Mouse (Mus musculus): ENCODE measurements around the gene Ptgfrn. TPM values are rescaled to one million over a fixed set of nuclear protein-coding genes. Genes with fewer than 3 reads are reported as not detected.

Gene Ptgfrn
- total RNA-seq, 1 experiment from 2014 or later: 4.3 TPM

- no peak for ATAC-seq (ENCODE audit: extremely low read depth, insufficient number of reproducible peaks, low FRiP score, poor library complexity, severe bottlenecking)
Observed at GRCm38 (mm10) chr3:101016050-101016449, 94.0 kb downstream of the Ptgfrn start.

- ATAC-seq (ENCODE audit: extremely low read depth, insufficient number of reproducible peaks, low FRiP score, poor library complexity, severe bottlenecking): no peak
Observed at GRCm38 (mm10) chr3:101015254-101015653, 94.8 kb downstream of the Ptgfrn start.

GRCm38 (mm10) chr3:101013536-101013935, 96.5 kb downstream of the Ptgfrn start:
- ATAC-seq (ENCODE audit: extremely low read depth, insufficient number of reproducible peaks, low FRiP score, poor library complexity, severe bottlenecking): no peak

GRCm38 (mm10) chr3:101013005-101013404, 97.1 kb downstream of the Ptgfrn start:
- no peak for ATAC-seq (ENCODE audit: extremely low read depth, insufficient number of reproducible peaks, low FRiP score, poor library complexity, severe bottlenecking)

- no peak for ATAC-seq (ENCODE audit: extremely low read depth, insufficient number of reproducible peaks, low FRiP score, poor library complexity, severe bottlenecking)
Observed at GRCm38 (mm10) chr3:101012597-101012996, 97.5 kb downstream of the Ptgfrn start.

GRCm38 (mm10) chr3:101012131-101012571, 97.9 kb downstream of the Ptgfrn start:
- peak; percentile 1; the same call in 1 of the 2 replicates for ATAC-seq (ENCODE audit: extremely low read depth, insufficient number of reproducible peaks, low FRiP score, poor library complexity, severe bottlenecking)

DNA sequence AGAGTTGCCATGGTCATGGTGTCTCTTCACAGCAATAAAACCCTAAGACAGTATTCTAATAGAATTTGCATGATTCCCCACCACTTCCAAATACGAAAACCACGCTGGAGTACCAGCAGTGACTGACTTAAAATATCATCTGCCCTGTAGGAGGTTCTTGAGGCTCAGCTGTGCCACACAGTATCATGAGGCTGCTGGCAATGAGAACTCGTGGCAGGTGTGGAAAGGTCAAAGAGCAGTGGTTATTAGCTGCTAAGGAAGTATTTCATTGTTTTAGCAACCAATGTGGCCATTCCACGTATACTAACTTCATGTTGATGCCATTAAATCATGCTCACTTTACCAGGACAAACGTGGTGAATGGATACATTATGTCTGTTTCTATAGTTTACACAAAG, 98.9 kb downstream of the Ptgfrn start:
- no peak for ATAC-seq (ENCODE audit: extremely low read depth, insufficient number of reproducible peaks, low FRiP score, poor library complexity, severe bottlenecking)

DNA sequence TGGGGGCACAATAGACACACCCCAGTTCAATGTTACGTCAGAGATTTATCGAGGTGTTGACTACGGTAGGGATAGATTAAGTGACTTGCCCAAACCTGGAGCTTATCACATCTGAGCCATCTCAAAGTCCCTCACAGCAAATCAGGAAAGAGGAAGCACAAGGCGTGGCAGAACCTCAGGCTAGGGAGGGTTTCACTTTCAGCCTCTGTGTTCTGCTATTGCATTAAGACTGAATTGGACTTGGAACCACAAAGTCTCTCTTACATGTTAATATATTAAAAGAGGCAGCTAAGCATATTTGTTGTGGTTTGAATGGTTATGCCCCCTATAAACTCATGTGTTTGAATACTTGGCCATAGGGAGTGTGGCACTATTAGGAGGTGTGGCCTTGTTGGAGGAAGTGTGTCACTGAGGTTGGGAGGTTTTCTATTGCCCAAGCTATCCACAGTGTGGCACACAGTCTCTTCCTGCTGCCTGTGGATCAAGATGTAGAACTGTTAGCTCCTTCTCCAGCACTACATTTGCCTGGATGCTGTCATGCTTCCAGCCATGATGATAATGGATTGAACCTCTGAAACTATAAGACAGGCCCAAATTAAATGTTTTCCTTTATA, 99.4 kb downstream of the Ptgfrn start:
- ATAC-seq (ENCODE audit: extremely low read depth, insufficient number of reproducible peaks, low FRiP score, poor library complexity, severe bottlenecking): peak; percentile 73

DNA sequence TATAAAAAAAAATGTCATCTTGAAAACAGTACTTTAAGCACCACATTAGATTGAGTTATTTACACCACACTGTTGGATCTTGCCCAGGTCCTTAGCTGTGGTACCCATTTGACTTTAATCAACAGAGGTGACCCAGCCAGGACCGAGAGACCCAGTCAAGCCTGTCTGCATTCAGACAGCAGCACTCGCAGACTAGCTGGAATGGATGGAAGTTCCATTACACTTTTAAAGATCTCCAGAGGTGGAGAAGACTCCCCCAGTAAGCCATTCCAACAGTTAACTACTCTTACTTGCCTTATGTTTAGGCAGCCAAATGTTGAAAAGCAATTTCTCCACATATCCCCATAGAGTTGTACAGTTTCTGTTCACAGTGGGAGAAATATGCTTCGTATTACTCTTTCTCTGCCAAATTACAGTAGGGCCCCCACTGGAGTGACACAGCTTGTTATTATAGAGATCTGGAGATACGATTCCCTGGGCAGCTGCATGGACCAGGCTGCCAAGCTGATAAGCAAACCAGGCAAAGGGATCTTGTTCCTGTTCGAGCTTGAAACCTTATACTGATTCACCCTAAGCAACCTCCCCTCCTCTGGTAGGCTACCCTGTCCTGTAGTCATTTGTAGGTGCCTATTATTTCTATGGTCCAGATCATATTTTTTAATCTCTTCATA, 102.8 kb downstream of the Ptgfrn start:
- ATAC-seq (ENCODE audit: extremely low read depth, insufficient number of reproducible peaks, low FRiP score, poor library complexity, severe bottlenecking): no peak

DNA sequence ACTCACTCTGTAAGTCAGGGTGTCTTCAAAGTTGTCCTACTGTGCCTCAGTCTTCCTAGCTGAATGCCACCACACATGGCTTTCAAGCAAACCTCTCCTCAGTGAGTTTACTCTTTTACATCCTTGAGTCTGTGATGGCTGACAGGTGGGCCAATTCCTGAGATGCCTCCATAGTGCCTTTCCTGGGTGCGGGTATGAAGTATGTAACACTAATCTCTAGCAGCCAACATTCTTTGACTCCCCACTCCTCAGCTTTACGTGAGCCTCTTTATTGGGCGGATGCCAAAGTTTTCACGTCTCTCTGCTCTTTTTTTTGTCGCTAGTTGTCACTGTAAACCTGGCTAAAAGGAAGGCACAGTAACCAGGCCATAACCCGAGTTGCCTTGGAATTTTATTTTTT, 104.7 kb downstream of the Ptgfrn start:
- ATAC-seq (ENCODE audit: extremely low read depth, insufficient number of reproducible peaks, low FRiP score, poor library complexity, severe bottlenecking): no peak

GRCm38 (mm10) chr3:101003575-101004356, 106.3 kb downstream of the Ptgfrn start:
- peak; percentile 45; the same call in 1 of the 2 replicates for ATAC-seq (ENCODE audit: extremely low read depth, insufficient number of reproducible peaks, low FRiP score, poor library complexity, severe bottlenecking)

DNA sequence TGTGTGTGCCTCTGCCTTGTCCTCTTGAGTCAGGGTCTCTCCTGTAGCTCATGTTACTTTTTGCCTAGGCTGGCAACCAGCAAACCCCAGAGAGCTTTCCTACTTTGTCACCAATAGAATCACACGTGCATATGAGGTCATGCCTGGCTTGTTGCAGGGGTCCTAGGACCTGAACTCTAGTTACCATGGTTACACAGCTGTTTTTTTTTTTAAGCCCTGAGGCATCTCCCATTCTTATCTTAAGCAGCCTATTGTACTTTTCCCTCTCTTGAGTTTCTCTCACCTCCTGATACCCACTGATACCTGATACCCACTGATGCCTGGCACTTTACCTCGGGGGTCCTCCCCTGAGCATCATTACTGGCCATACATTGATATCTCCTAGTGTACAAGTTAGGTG, 110.3 kb downstream of the Ptgfrn start:
- no peak for ATAC-seq (ENCODE audit: extremely low read depth, insufficient number of reproducible peaks, low FRiP score, poor library complexity, severe bottlenecking)

DNA sequence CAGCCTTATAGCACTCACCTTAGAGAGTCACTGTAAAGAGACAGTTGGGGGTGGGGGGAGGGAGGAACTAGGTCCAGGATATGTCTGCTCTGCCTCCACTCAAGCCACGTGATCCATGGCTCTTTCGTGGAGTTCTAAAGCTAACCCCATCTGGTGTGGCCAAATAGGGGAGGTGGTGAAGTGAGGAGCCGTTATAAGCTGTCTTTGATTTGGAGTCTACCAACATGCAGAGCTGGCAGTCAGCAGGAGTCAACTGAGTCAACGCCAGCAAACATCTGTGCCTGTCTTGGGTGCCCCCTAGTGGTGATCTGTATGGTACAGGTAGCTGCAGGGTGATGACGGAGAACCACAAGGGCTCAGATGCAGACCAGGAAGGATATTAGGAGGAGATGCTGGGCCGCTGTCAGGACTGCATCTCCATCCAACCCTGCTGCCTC, 111.2 kb downstream of the Ptgfrn start:
- peak; percentile 78 for ATAC-seq (ENCODE audit: extremely low read depth, insufficient number of reproducible peaks, low FRiP score, poor library complexity, severe bottlenecking)

- ATAC-seq (ENCODE audit: extremely low read depth, insufficient number of reproducible peaks, low FRiP score, poor library complexity, severe bottlenecking): no peak
Observed at GRCm38 (mm10) chr3:100997785-100998570, 112.1 kb downstream of the Ptgfrn start.

DNA sequence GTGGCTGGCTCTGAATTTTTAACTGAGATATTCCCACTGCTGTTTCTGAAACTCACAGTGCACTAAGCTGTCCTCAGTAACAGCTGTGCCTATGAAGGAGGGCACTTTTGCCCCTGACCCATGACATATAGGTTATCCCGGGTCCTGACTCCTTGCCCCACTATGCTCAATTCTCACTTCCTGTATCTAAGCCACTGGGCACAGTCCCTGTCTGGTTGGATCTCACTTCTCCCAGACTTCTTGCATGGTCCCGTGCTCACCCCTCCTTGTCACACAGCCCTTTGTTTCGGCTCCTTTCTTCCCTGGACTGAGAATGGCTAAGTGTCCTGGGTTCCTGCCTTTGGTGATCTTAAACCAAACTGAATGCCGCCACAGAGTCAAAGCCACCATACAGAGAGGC, 115.8 kb downstream of the Ptgfrn start:
- ATAC-seq (ENCODE audit: extremely low read depth, insufficient number of reproducible peaks, low FRiP score, poor library complexity, severe bottlenecking): no peak

DNA sequence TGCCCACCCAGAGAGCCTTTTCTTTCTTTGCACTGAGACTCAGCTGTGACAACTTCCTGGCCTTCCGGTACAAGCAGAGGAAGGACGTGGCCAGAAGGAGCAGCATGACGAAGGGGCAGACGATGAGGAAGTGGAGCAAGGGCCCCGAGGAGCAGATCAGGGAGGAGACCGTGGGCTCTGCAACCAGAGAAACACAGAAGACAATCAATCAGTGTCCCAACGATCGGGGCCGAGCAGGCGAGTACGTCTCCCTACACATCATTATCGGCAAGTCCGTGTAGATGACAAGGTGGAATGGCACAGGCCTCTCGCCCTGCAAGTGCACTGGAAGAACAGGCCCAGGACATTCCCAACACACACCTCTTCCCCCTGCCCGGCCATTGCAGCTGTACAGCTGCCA, 116.4 kb downstream of the Ptgfrn start:
- ATAC-seq (ENCODE audit: extremely low read depth, insufficient number of reproducible peaks, low FRiP score, poor library complexity, severe bottlenecking): peak; percentile 40; the same call in 1 of the 2 replicates

GRCm38 (mm10) chr3:100993158-100993557, 116.9 kb downstream of the Ptgfrn start:
- no peak for ATAC-seq (ENCODE audit: extremely low read depth, insufficient number of reproducible peaks, low FRiP score, poor library complexity, severe bottlenecking)

Measured in neutrophil, adult 5-6 weeks (primary cell).